Mouse (Mus musculus) C2C12 (cell line): ENCODE results near the gene Gsg1. TPM values are rescaled to one million over a fixed set of nuclear protein-coding genes. Genes with fewer than 3 reads are reported as not detected.

Experiments
- H3K27me3 ChIP-seq: one replicate; pipeline ENCODE4 v1.6.1; 2011; ENCODE audit not compliant: control insufficient read depth, insufficient read depth, insufficient read length
- H3K36me3 ChIP-seq: one replicate; pipeline ENCODE4 v1.6.1; 2011; ENCODE audit not compliant: control insufficient read depth, insufficient read depth
- H3K4me3 ChIP-seq: one replicate; pipeline ENCODE4 v1.5.1; 2011; ENCODE audit warnings: mild to moderate bottlenecking, control low read depth; ENCODE audit not compliant: poor library complexity, insufficient read depth, severe bottlenecking
- H3K79me2 ChIP-seq: one replicate; pipeline ENCODE4 v1.6.1; 2011; ENCODE audit not compliant: control insufficient read depth, insufficient read depth
- H3K79me3 ChIP-seq: one replicate; pipeline ENCODE4 v1.6.1; 2011; ENCODE audit warnings: low read depth, control low read depth
- H3ac ChIP-seq: one replicate; pipeline ENCODE3; 2011; ENCODE audit warnings: low read depth; ENCODE audit not compliant: control insufficient read depth, insufficient read length
- CEBPB ChIP-seq: IDR thresholded peaks from one replicate; pipeline ENCODE4 v1.6.1; 2011; ENCODE audit warnings: low read depth, mild to moderate bottlenecking, control low read depth, moderate library complexity
- CTCF ChIP-seq: IDR thresholded peaks from one replicate; pipeline ENCODE4 v1.5.1; 2011; ENCODE audit not compliant: control insufficient read depth, insufficient read depth, insufficient read length
- FOSL1 ChIP-seq: IDR thresholded peaks from one replicate; pipeline ENCODE4 v1.8.0; 2011; ENCODE audit warnings: mild to moderate bottlenecking, low read length; ENCODE audit not compliant: poor library complexity, insufficient read depth, severe bottlenecking
- MAX ChIP-seq: IDR thresholded peaks from one replicate; pipeline ENCODE4 v1.6.1; 2011; ENCODE audit warnings: mild to moderate bottlenecking, control low read depth
- MYOD1 ChIP-seq: IDR thresholded peaks from one replicate; pipeline ENCODE4 v1.6.1; 2011; ENCODE audit warnings: low read depth; ENCODE audit not compliant: control insufficient read depth, insufficient read length
- MYOG ChIP-seq: IDR thresholded peaks from one replicate; pipeline ENCODE4 v1.6.1; 2011; ENCODE audit not compliant: control insufficient read depth, insufficient read length; ENCODE audit errors: extremely low read depth
- USF1 ChIP-seq: IDR thresholded peaks from one replicate; pipeline ENCODE4 v1.6.1; 2011; ENCODE audit warnings: low read depth, mild to moderate bottlenecking, control low read depth, moderate library complexity
- polyA plus RNA-seq: library from polyadenylated mRNA; unstranded; fragments of >200 nt; fragmentation: generic; extraction: Trizol; gene quantifications from one replicate; pipeline ENCODE4 v1.2.1, GENCODE M21; 2012; ENCODE audit warnings: missing spikeins

Gene Gsg1
- polyA plus RNA-seq, 1 experiment: 0.15 TPM

- Histone ChIP-seq H3K4me3 (no peak overlapping the region), H3K79me3 (no peaks in the 10 kb centered on the region), H3K27me3 (no peaks in the 10 kb centered on the region), H3K79me2 (no peaks in the 10 kb centered on the region), H3ac (no peak overlapping the region), H3K36me3 (peaks cover 9% of the 10 kb centered on the region)
- TF ChIP-seq MAX (no peak), FOSL1 (no peak), USF1 (no peak), CEBPB (no peak)
Measured at GRCm38 (mm10) chr6:135212666-135213065, 41.5 kb downstream of the Gsg1 start.

- no peak overlapping the region for H3ac ChIP-seq
- TF ChIP-seq USF1: no peak
- no peak for TF ChIP-seq MYOD1
- TF ChIP-seq CEBPB: no peak
- no peak for TF ChIP-seq MYOG
- no peak for TF ChIP-seq FOSL1
- TF ChIP-seq CTCF: no peak
- no peak for TF ChIP-seq MAX
- no peaks in the 10 kb centered on the region for H3K27me3 ChIP-seq
- no peaks in the 10 kb centered on the region for H3K79me2 ChIP-seq
- H3K36me3 ChIP-seq: no peaks in the 10 kb centered on the region
- no peaks in the 10 kb centered on the region for H3K79me3 ChIP-seq
- no peak overlapping the region for H3K4me3 ChIP-seq
Measured at GRCm38 (mm10) chr6:135211169-135211568, 43.0 kb downstream of the Gsg1 start.

GRCm38 (mm10) chr6:135206909-135207308 is 47.2 kb downstream of the Gsg1 start:
- Histone ChIP-seq H3K79me3 (no peaks in the 10 kb centered on the region), H3K27me3 (no peaks in the 10 kb centered on the region), H3ac (no peak overlapping the region), H3K4me3 (no peak overlapping the region), H3K36me3 (no peaks in the 10 kb centered on the region), H3K79me2 (no peaks in the 10 kb centered on the region)
- TF ChIP-seq MYOG (no peak), USF1 (no peak), MYOD1 (no peak), CEBPB (no peak), MAX (no peak), CTCF (no peak), FOSL1 (no peak)

- no peak for TF ChIP-seq CTCF
- TF ChIP-seq CEBPB: no peak
- TF ChIP-seq USF1: no peak
- no peaks in the 10 kb centered on the region for H3K79me2 ChIP-seq
- H3K79me3 ChIP-seq: no peaks in the 10 kb centered on the region
- no peaks in the 10 kb centered on the region for H3K27me3 ChIP-seq
- no peaks in the 10 kb centered on the region for H3K36me3 ChIP-seq
- no peak overlapping the region for H3K4me3 ChIP-seq
- H3ac ChIP-seq: no peak overlapping the region
Measured at GRCm38 (mm10) chr6:135205802-135206201, 48.3 kb downstream of the Gsg1 start.

DNA sequence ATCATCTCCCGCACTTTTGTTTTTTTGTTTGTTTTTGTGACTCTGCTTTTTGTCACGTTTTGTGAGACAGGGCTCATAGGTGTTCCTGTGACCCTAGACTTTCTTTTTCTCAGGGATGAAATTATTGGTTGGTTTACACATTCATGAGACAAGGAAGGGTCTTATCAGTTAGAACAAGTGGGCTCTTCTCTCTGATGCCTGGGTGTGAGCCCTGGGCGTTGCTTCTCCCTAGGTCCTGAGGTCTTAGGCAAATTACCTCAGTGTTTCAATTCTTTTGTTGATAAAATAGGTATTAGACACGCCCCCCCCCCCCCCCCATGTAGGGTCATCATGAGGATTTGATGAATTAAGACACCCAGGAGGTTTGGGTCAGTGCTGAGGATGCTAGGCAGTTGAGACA is 49.3 kb downstream of the Gsg1 start:
- H3K79me2 ChIP-seq: peaks cover 1% of the 10 kb centered on the region
- H3K36me3 ChIP-seq: no peaks in the 10 kb centered on the region
- H3ac ChIP-seq: no peak overlapping the region
- no peaks in the 10 kb centered on the region for H3K79me3 ChIP-seq
- no peaks in the 10 kb centered on the region for H3K27me3 ChIP-seq
- no peak overlapping the region for H3K4me3 ChIP-seq
- TF ChIP-seq FOSL1 (no peak), MYOD1 (no peak), CEBPB (no peak), CTCF (no peak), MYOG (no peak), MAX (no peak), USF1 (no peak)

DNA sequence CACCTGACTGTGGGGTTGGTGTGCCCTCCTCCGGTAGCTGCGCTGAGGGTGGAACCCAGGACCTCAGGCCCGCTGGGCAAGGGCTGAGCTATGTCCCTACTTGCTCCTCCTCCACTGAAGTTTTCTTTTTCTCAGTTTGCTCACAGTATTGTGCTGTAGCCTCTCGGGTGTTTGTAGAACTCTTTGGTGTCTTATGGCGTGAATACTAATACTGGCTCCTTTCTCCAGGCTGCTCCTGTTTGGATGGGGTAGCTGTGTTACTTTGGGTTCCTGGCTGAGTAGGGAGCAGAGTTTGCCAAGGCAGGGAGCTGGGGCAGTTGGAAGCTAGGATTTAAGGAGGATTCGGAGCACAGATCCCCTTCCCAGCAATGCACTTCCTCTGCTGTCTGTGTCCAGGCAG is 50.4 kb downstream of the Gsg1 start:
- no peaks in the 10 kb centered on the region for H3K36me3 ChIP-seq
- H3K79me3 ChIP-seq: no peaks in the 10 kb centered on the region
- no peaks in the 10 kb centered on the region for H3K27me3 ChIP-seq
- no peak for TF ChIP-seq CEBPB
- no peak for TF ChIP-seq MYOD1
- TF ChIP-seq CTCF: no peak
- no peak for TF ChIP-seq MAX
- TF ChIP-seq MYOG: no peak
- no peak for TF ChIP-seq USF1
- TF ChIP-seq FOSL1: no peak
- H3ac ChIP-seq: no peak overlapping the region
- peaks cover 9% of the 10 kb centered on the region for H3K79me2 ChIP-seq
- no peak overlapping the region for H3K4me3 ChIP-seq

DNA sequence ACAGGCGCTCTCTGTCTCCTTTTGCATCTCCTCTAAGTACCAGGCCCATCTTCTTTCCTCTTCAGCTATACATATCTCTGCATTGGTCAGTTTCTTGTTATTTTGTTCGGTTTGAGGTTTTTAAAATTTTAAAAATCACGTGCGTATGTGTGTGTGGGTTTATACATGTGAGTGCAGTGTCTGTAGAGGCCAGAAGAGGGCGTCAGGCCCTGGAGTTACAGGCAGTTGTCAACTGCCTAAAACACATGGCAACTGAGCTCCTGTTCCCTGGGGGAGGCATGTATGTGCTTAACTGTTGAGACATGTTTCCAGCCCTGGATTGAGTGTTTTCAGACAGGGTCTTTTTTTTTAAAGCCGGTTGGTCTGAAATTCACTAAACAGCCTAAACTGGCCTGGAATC is 51.5 kb downstream of the Gsg1 start:
- peaks cover 9% of the 10 kb centered on the region for H3K79me2 ChIP-seq
- TF ChIP-seq MAX (no peak), CEBPB (no peak), USF1 (no peak), MYOD1 (no peak), FOSL1 (no peak), MYOG (no peak), CTCF (no peak)
- H3K36me3 ChIP-seq: no peaks in the 10 kb centered on the region
- no peak overlapping the region for H3K4me3 ChIP-seq
- no peaks in the 10 kb centered on the region for H3K79me3 ChIP-seq
- no peaks in the 10 kb centered on the region for H3K27me3 ChIP-seq
- H3ac ChIP-seq: no peak overlapping the region
